Mouse (Mus musculus) 3T3-L1 (cell line): ENCODE measurements around the gene Tekt2.

Experiments used
- DNase-seq: peaks from one replicate; pipeline ENCODE4 v3.0.0-alpha.2; 2015; ENCODE audit warnings: low read depth, low spot score

Tekt2 gene

DNA sequence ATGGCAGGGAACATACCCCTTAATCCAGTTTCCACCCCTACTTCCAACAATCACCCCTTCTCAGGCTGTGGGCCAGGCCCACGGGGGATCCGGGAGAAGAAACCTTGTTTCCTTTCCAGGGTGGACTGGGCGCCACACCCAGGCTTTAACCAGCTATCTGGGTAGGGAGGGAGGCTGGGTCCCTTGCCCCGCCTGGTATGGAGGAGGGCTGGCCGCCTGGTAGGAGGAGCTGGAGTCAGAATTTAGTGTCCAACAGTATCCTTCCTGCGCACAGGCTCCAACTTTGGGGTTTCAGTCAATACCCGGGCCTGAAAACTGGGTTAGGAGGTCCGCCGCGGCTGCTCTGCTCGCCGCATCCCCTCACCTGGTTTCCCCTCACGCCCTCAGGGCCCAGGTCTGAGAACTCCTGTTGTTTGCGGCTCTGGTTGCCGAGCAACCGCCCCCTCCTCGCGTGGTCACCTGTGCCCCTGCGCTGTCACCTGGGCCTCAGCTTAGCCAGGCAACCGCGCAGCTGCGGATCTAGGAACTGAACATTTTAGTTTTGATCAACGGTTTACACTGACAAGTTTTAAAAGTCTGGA, at the start of gene Tekt2:
Gene Tekt2 (minus strand): TSS at position 408 of the 581 bp plus-strand sequence.
- DNase-seq = no peak

GRCm38 (mm10) chr4:126371497-126371896, 46.0 kb upstream of the Tekt2 start:
- DNase-seq = peak; percentile 92

GRCm38 (mm10) chr4:126360069-126360468, 34.6 kb upstream of the Tekt2 start:
- no peak for DNase-seq

DNA sequence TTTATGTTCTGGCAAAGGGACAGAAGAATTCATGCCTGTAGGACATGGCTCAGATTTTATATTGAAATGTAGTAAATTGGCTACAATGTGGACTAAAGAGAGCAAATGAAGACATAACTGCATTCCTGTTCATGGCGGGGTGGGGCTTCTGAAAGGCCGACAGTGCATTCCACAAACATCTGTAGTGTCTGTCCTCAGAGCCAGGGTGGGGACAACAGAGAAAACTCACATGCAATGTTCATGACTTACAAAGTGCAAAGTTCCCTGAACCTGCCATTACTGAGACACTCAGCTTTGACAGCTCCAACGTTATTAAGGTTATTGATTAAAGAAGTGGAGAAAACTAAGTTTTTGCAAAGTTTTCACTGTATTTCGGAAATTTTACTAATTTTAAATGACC, 18.0 kb upstream of the Tekt2 start:
- no peak for DNase-seq

GRCm38 (mm10) chr4:126339461-126339860, 14.0 kb upstream of the Tekt2 start:
- DNase-seq = no peak

GRCm38 (mm10) chr4:126332358-126332757, 6.9 kb upstream of the Tekt2 start:
- peak; percentile 49 for DNase-seq

- no peak for DNase-seq
Observed at GRCm38 (mm10) chr4:126331751-126332150, 6.3 kb upstream of the Tekt2 start.

DNA sequence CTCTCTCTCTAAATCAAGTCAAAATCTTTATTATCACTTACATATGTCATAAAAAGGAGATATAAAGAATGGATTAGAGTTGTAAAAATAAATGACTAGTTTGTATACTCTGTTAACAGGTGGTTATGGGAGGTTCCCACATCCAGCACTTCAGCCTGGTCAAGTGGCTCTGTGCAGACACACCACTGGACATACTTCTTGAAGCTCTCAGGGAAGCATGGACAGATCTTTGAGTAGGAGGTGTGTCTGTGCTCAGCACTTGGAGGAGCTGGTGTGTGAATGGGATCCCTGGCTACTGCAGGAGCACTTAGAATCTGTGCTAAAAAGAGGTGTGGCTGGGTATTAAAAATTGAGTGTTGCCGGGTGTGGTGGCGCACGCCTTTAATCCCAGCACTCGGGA, 4.8 kb upstream of the Tekt2 start:
- no peak for DNase-seq

- no peak for DNase-seq
Observed at GRCm38 (mm10) chr4:126326036-126326435, 548 bp upstream of the Tekt2 start.

- no peak for DNase-seq
Observed at GRCm38 (mm10) chr4:126324861-126325260, 627 bp downstream of the Tekt2 start.

DNA sequence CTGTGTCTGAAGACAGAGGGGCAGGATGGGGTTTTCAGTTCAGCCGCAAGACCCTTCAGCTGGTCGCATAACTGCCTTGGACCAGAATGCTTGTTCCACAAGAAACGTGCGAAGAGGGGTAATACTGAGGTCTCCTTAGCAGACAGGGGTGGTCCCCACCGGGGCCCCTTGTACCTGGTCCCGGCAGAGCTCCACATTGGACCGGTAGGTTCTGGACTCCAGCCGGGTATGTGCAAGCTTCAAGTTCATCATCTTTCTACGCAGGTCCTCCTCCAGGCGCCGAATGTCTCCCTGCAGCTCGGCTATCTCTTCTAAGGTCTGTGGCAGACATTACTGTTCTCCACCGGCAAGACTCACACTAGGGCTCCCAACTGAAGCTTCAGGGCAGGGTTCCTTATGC, 2.8 kb downstream of the Tekt2 start:
- no peak for DNase-seq

- DNase-seq = no peak
Observed at GRCm38 (mm10) chr4:126321854-126322511, 3.5 kb downstream of the Tekt2 start.

DNA sequence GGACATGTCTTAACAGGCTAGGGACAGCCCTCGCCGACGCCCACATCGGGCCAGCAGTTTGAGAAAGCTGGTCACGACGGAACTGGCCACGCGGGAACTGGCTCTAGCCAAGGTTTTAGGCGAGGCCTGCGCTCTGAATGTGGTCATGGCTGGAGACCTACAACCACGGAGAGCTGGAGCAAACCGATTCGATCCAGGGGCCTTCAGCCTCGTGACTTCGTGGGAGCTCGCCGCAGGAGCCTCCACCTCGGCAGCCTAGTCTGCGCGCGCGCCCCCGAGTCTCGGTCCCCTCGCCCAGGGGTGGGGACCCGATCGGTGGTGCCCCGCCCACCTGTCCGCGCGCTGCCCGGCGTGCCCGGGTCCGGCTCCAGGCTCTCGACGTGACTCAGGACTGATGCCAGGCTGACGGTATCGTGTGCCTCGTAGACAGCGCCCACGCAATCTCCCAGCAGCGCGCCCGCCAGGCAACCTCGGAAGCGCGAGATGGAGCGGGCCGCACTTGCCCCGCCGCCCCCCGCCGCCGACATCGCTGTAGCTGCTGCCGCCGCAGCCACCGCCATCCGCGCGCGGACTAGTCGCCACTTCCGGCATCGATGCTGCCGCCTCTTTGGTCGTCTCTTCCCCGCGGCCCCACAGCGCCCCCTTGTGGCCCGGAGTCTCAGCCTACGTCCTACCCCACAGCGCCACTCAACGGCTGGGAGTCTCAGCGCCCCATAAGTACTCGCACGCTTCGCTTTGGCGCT, 4.2 kb downstream of the Tekt2 start, which contains the start of gene Adprhl2:
Gene Adprhl2 (minus strand): TSS at position 593 of the 743 bp plus-strand sequence.
- peak; percentile 95 for DNase-seq

- DNase-seq = no peak
Observed at GRCm38 (mm10) chr4:126319806-126320205, 5.7 kb downstream of the Tekt2 start.

- DNase-seq = no peak
Observed at GRCm38 (mm10) chr4:126316443-126317040, 8.9 kb downstream of the Tekt2 start.

- no peak for DNase-seq
Observed at GRCm38 (mm10) chr4:126315931-126316330, 9.6 kb downstream of the Tekt2 start.

GRCm38 (mm10) chr4:126314393-126314792, 11.1 kb downstream of the Tekt2 start:
- peak; percentile 65 for DNase-seq

GRCm38 (mm10) chr4:126313202-126313601, 12.3 kb downstream of the Tekt2 start:
- DNase-seq = no peak

DNA sequence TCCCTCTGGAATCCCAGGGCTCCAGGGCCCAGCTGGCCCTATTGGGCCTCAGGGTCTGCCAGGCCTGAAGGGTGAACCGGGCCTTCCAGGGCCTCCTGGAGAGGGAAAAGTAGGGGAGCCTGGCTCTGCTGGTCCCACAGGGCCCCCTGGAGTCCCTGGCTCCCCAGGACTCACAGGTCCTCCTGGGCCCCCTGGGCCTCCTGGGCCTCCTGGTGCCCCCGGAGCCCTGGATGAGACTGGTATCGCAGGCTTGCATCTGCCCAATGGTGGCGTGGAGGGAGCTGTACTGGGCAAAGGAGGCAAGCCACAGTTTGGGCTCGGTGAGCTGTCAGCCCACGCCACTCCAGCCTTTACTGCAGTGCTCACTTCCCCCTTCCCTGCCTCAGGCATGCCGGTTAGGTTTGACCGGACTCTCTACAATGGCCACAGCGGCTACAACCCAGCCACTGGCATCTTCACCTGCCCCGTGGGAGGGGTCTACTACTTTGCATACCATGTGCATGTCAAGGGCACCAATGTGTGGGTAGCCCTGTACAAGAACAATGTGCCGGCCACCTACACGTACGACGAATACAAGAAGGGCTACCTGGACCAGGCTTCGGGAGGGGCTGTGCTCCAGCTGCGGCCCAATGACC, 13.8 kb downstream of the Tekt2 start:
- no peak for DNase-seq

GRCm38 (mm10) chr4:126310344-126310743, 15.1 kb downstream of the Tekt2 start:
- DNase-seq = no peak

- DNase-seq = peak; percentile 90
Observed at GRCm38 (mm10) chr4:126309922-126310309, 15.6 kb downstream of the Tekt2 start.
